Mouse (Mus musculus): Measurements from ENCODE around the gene Epdr1. TPM values are rescaled to one million over a fixed set of nuclear protein-coding genes. Genes with fewer than 3 reads are reported as not detected.
A peak's percentile ranks its signal among the peaks of the same experiment; 100 is the strongest.

Gene Epdr1
- polyA plus RNA-seq (2012; ENCODE audit: insufficient read depth, insufficient read length, missing spikeins), result 5.4 and 8.3 TPM in 2 replicates

DNA sequence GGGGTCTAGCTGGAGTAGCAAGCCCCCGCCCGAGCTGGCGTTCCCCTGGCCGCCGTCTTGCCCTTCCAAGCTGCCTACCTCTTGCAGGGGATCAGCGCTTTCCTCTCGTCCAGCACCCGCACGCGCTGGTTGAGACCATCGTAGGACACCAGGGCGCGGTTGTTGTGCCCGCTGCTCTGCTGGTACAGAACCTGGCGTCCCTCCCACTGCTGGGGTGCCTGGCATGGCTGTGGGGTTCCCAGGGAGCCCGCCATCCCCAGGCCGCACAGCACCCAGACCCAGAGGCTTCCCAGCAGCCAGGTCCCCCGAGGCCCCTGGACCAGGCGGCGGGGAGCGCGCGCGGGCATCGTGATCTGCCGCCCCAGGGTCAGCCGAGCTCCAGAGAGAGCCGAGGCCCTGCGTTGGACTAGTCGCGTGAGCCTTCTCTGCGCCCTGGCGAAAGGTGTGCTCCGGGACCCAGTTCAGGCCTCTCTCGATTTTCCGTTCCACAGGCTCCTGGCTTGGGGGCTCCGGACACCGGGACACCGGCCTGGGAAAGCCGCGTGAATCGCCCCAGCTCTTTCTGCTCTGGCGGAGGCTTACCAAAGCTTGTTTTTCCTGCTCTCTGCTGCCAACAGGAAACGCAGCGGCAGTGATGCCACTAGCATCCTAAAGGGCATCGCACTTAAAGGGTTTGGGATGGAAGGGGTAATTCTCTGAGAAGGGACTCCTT lies at the start of gene Epdr1:
Epdr1 (minus strand) TSS at position 712 of the 712 bp plus-strand sequence.
- H3K4me1 ChIP-seq (ENCODE audit: control insufficient read depth, insufficient read depth, insufficient read length, low read length), result peaks cover 2% of the 10 kb centered on the region; the same call in 1 of the 2 replicates
- no peak within 1 kb of the TSS for H3K27ac ChIP-seq (replicated peaks; ENCODE audit: low read depth, low read length)
- H3K4me3 ChIP-seq (ENCODE audit: insufficient read depth, low read depth, low read length), result peak within 1 kb of the TSS; percentile 69

DNA sequence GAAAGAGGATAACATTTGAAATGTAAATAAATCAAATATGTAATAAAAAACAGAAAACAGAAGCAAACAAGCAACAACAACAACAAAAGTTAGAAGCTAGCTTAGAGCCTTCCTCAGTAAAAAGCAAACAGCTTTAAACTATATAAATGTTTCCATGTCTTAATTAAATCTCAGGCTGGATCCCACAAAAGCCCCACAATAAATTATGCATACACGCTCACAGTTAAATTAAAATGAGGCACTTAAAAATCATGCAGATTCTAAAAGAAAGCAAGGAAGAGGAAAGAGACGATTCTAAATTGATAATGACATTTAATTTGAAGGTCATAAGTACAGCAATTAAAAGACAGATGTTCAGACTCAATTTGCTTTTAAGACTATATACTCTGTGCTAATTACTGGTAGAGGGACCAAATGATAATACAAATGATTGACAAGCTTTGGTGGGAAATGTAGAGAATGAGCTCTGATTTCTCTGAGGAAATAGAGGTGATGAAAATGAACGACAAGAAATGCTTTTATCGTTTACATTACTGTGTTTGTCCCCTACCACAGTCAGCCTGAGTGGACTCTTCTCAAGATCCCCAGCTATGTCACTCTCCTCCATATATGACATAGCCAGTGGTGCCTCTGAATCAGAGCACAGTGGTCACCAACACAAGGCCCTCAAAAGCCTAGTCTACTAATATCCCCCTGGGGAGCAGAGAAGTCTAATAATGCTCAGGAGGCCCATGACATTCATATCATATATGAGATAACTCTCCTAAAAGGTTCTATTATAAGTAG lies 48.8 kb upstream of the Epdr1 start:
- H3K27ac ChIP-seq (replicated peaks; ENCODE audit: low read depth, low read length), result no peak overlapping the region
- H3K4me1 ChIP-seq (ENCODE audit: control insufficient read depth, insufficient read depth, insufficient read length, low read length), result no peaks in the 10 kb centered on the region
- no peak overlapping the region for H3K4me3 ChIP-seq (ENCODE audit: insufficient read depth, low read depth, low read length)

DNA sequence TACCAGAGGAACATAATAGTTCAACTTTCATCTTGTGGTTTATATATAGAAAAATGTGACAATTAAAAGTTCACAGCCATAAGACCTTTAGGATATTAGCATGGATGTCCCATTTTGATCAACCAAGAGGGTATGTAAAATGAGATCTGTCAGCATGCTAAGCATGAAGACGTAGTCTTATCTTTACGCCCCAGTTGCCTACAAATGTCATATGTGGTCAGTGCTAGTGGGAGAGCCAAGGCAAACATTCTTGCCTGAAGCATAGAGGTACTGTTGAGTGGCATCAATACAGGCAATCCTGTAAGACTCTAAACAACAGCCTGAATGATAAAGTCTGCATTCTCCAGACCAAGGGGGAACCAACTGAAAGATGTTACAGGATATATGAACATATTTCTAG lies 32.7 kb upstream of the Epdr1 start:
- Histone ChIP-seq H3K27ac (replicated peaks; ENCODE audit: low read depth, low read length) (no peak overlapping the region), H3K4me3 (ENCODE audit: insufficient read depth, low read depth, low read length) (no peak overlapping the region), H3K4me1 (ENCODE audit: control insufficient read depth, insufficient read depth, insufficient read length, low read length) (no peaks in the 10 kb centered on the region)

DNA sequence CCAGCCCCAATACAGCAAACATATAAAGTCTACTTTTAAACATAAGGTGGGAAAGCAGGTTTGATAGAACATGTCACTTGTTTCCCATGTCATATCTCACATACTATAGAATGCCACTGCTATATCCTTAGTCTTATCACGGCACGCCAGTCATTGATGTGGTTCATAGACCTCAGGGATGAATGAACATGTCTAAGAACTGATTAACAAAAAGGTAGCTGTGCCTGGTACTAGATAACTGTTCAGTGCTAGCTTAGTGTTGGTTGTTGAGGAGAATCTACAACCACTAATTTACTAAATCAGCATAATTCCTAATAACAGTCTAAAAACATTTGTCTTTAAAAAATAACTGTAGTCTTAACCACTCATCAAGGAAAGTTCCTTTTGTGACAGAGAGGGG lies 30.1 kb upstream of the Epdr1 start:
- H3K4me1 ChIP-seq (ENCODE audit: control insufficient read depth, insufficient read depth, insufficient read length, low read length), result no peaks in the 10 kb centered on the region
- no peak overlapping the region for H3K4me3 ChIP-seq (ENCODE audit: insufficient read depth, low read depth, low read length)
- no peak overlapping the region for H3K27ac ChIP-seq (replicated peaks; ENCODE audit: low read depth, low read length)

DNA sequence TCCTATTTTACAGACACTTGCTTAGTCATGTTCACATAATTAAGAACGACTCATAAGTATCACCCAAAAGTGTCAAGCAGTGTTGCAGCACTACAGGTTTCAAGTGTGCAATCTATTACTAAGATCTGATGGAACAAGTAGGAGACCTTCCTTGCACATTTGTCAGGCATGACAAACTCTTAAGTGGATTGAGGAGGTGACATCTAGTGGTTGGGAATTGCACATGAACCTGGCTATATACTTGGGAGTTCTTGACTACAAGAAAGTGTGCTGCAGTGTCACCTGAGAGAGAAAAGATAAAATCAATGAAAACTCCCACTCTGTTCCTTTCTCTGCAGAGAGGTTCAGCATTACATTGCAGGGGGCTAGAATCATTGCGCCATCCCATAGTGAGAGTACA lies 24.5 kb upstream of the Epdr1 start:
- Histone ChIP-seq H3K4me3 (ENCODE audit: insufficient read depth, low read depth, low read length) (no peak overlapping the region), H3K27ac (replicated peaks; ENCODE audit: low read depth, low read length) (no peak overlapping the region), H3K4me1 (ENCODE audit: control insufficient read depth, insufficient read depth, insufficient read length, low read length) (no peaks in the 10 kb centered on the region)

DNA sequence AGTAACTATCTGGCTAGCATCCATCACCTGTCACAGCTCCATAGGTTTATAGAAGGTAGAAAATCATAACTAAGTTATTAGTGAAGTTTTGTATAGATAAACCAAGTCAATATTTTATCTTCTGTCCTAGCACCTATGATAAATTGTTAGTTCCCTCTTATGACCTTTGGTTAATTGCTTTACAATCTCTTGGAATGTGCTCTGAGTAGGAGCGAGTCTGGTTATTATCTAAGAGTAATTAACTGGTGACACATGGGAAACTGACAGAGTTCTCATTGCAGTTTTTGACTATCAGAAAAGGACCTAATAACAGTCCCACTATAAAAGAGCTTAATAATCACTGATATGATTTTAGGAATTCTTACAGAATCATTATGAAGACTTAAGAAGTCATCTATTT lies 23.8 kb upstream of the Epdr1 start:
- no peak overlapping the region for H3K27ac ChIP-seq (replicated peaks; ENCODE audit: low read depth, low read length)
- H3K4me3 ChIP-seq (ENCODE audit: insufficient read depth, low read depth, low read length), result no peak overlapping the region
- H3K4me1 ChIP-seq (ENCODE audit: control insufficient read depth, insufficient read depth, insufficient read length, low read length), result no peaks in the 10 kb centered on the region

DNA sequence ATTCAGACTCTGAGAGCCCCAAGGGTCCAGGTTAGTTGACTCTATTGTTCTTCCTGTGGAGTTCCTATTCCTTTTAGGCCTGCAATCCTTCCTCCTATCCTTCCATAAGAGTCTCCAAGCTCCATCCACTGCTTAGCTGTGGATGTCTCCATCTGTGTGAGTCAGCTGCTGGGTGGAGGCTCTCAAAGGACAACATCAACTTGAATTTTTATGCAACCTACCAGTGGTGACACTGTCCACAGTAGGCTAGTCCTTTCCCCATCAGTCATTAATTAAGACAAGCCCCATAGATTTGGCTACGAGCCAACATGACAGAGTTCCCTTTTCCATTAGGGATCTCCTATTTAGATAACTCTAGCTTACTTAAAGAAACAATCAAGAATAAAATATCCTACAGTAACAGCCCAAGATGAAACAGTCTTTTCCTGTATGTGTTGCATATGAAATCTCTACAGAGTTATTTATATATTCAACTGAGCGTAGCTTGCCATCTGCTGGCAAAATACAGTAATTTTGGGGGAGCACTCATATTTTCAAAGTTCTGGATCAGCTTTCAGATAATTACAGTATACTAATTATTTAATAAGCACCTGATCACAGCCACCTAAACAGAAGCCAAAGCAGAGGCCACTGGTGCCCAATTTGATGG lies 20.6 kb upstream of the Epdr1 start:
- no peak overlapping the region for H3K4me3 ChIP-seq (ENCODE audit: insufficient read depth, low read depth, low read length)
- no peaks in the 10 kb centered on the region for H3K4me1 ChIP-seq (ENCODE audit: control insufficient read depth, insufficient read depth, insufficient read length, low read length)
- no peak overlapping the region for H3K27ac ChIP-seq (replicated peaks; ENCODE audit: low read depth, low read length)

DNA sequence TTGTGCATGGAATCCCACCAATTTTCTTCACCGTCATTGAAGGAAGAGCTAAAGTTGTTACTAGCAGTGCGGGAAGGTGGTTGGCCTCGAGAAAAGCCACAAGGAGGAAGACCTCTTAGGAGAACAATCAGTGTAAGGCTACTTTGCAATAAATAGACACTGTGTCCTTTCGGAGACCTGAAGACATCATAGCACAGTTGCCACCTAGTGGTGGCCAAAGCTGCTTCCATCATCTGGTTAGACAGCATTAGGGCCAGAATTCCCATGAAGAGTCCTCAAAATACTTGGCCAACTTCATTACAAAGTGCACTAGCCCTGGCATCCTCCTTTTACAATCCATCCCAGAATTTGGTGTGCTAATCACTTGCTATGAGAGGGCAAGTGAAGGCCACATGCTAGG lies 16.4 kb upstream of the Epdr1 start:
- H3K27ac ChIP-seq (replicated peaks; ENCODE audit: low read depth, low read length), result no peak overlapping the region
- H3K4me1 ChIP-seq (ENCODE audit: control insufficient read depth, insufficient read depth, insufficient read length, low read length), result no peaks in the 10 kb centered on the region
- H3K4me3 ChIP-seq (ENCODE audit: insufficient read depth, low read depth, low read length), result no peak overlapping the region

DNA sequence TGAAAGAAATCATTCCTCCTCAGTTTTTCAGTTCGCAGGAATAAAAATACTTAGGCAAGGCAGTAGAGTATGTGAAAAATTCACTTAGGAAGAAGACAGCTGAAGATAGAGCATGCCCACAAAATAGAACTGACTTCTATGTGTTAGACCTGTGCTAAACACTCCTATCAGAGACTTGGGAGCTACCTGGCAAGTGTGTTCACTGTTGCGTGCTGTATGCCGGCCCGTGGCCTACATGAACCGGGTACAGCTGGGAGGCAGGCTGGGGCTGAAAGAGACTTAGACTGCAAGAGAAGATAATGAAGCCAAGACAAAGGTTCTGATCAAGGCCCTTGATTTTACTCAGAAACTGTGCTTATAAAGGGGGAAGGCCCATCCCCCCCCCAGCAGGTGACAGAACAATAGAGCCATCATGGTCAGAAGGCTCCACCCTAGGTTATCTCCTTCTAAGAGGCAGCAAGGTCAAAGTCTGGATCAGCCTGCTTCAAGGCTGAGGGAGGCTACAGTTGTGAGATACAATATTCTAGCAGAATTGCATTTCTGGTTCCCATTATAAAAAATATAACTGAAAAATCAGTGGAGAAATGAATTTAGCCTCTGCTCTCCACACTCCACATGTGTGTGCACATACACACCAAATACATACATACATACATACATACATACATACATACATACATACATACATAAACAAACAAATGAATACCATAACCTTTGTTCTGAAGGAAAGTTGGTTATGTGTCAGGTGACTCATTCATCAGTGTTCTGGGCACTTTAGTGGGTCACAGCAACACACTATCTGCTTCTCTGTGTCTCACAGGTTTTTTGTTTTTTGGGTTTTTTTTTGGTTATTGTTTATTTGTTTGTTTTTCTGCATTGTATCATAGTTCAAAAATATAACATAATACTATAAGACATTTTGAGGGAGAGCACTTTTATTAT lies 11.3 kb upstream of the Epdr1 start:
- H3K4me3 ChIP-seq (ENCODE audit: insufficient read depth, low read depth, low read length), result no peak overlapping the region
- H3K27ac ChIP-seq (replicated peaks; ENCODE audit: low read depth, low read length), result no peak overlapping the region
- no peaks in the 10 kb centered on the region for H3K4me1 ChIP-seq (ENCODE audit: control insufficient read depth, insufficient read depth, insufficient read length, low read length)

DNA sequence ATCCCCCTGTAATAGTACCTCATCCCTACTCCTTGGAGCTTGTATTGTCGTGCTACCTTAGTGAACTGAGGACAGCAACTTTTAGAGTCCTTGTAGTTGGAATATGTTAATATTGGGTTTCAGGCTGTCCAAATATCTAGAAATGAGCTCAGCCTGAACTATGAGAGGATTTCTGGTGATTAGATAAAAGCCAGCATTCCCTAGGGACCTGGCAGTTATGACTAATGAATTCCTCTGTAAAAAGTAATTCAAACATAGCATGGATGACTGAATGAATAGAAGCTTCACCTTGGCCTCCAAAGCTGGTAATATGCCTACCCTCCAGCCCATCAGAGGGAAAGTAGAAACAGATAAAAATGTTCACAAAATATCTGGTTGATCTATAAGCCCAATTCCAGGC lies 6.7 kb upstream of the Epdr1 start:
- Histone ChIP-seq H3K4me1 (ENCODE audit: control insufficient read depth, insufficient read depth, insufficient read length, low read length) (peaks cover 2% of the 10 kb centered on the region; the same call in 1 of the 2 replicates), H3K27ac (replicated peaks; ENCODE audit: low read depth, low read length) (no peak overlapping the region), H3K4me3 (ENCODE audit: insufficient read depth, low read depth, low read length) (no peak overlapping the region)

DNA sequence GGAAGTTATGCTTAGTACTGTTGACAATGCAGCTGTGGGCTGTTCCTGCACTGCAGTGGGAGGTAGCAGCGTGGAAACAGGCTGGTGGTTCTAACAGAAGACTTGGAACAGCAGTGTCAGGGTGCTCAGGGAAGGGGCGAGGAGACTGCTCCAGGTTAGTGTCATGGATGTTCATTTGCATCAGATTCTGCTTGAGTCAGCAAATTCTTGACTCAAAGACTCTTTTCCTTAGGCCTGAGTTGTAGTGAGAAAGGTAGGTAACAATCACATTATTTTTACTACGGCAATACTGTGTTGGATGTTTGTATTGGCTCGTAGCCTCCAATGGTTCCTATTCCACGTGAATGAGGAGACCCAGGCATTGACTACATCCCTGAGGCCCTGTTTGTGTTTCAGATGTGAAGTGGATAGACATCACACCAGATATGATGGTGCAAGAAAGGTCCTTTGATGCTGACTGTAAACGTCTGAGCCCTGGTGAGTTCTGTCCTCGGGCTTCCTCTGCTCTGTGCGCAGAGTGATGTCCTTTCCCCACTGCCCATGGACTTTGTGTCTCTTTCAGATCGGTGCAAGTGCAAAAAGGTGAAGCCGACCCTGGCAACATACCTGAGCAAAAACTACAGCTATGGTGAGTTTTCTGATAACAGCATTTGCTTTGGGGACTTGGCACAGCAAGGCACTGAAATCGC lies 5.0 kb upstream of the Epdr1 start:
- H3K4me1 ChIP-seq (ENCODE audit: control insufficient read depth, insufficient read depth, insufficient read length, low read length), result peaks cover 2% of the 10 kb centered on the region; the same call in 1 of the 2 replicates
- no peak overlapping the region for H3K27ac ChIP-seq (replicated peaks; ENCODE audit: low read depth, low read length)
- H3K4me3 ChIP-seq (ENCODE audit: insufficient read depth, low read depth, low read length), result no peak overlapping the region

DNA sequence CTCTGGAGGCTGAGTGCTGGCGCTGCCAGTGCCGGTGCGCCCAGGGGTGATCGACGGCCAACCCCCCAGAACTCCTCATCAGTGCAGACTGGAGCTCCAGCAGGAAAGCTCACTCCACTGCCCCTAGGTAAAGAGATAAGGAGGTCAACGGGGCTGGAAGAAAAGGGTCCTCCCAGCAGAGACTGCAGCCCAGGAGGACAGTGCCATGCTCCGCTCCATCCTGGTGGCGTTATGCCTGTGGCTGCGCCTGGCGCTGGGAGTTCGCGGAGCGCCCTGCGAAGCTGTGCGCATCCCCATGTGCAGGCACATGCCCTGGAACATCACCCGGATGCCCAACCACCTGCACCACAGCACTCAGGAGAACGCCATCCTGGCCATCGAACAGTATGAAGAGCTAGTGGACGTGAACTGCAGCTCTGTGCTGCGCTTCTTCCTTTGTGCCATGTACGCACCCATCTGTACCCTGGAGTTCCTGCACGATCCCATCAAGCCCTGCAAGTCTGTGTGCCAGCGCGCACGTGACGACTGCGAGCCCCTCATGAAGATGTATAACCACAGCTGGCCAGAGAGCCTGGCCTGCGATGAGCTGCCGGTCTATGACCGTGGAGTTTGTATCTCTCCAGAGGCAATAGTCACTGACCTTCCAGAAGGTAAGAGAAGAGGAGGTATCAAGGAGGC lies 3.6 kb upstream of the Epdr1 start:
- peaks cover 2% of the 10 kb centered on the region; the same call in 1 of the 2 replicates for H3K4me1 ChIP-seq (ENCODE audit: control insufficient read depth, insufficient read depth, insufficient read length, low read length)
- no peak overlapping the region for H3K27ac ChIP-seq (replicated peaks; ENCODE audit: low read depth, low read length)
- H3K4me3 ChIP-seq (ENCODE audit: insufficient read depth, low read depth, low read length), result peak overlapping the region; percentile 54

DNA sequence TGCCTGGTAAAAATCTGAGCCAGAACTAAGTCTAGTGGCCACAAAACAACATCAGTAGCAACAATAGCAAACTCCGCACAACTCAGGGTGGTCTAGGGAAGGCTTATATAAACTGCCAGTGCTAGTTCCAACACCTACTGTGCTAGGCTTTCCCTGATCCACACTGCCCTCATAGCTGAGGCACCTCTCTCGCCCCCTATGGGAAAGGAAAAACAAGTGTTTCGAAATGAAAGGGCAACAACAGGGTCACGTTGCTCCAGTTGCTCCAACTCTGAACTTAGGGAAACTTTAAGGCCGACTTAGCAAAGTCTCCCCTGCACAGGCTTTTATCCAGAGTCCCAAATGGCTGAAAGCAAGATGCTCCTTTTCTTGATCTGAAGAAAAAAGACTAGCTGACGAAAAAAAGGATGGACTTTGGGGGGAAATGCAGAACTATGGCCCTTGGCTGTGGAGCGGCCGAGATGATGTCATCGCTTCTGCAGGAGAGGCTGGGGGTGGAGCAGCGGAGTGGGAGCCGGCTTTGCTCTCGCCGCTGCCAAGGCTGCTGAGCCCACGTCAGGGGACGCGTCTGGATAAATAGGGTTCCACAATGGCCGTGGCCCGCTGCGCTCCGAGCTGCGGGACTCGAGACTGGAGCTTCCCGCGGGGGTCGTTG lies 3.0 kb upstream of the Epdr1 start, which contains the start of gene Sfrp4:
Sfrp4 (plus strand) TSS at position 532 of the 655 bp plus-strand sequence.
- H3K4me1 ChIP-seq (ENCODE audit: control insufficient read depth, insufficient read depth, insufficient read length, low read length), result peaks cover 2% of the 10 kb centered on the region; the same call in 1 of the 2 replicates
- H3K4me3 ChIP-seq (ENCODE audit: insufficient read depth, low read depth, low read length), result peak within 1 kb of the TSS; percentile 54
- H3K27ac ChIP-seq (replicated peaks; ENCODE audit: low read depth, low read length), result no peak within 1 kb of the TSS
